In the genomic region with DNA sequence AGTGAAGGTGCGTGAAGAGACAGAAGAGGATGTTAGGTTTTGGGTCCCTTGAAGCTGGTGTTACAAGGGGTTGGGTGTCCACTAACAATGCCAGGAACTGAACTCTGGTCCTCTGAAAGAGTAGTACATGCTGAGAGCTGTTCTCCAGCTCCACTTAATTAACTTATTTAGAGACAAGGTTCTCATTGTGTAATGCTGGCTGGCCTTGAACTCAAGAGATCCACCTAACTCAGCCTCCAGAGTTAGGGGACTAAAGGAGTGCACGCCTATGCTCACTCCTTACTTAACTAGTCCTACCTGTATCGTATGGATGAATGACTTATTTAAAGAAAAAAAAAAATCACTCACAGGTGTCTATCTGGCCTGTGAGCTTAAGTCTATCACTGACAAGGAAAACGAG, we compare ENCODE assay signal across 8 mouse cellular contexts. TPM values are rescaled to one million over a fixed set of nuclear protein-coding genes. Genes with fewer than 3 reads are reported as not detected.
DNase-seq lines count a peak whose midpoint lies in the region; ATAC-seq and TF ChIP-seq lines count a peak whose summit lies in the region.

No protein-coding gene starts in this region.

- no peaks in the 10 kb centered on the region for H3K27me3 ChIP-seq in heart, embryonic 15.5 days
- no peaks in the 10 kb centered on the region for H3K27me3 ChIP-seq in G1E (ENCODE audit: insufficient read depth, low read length)
- no peaks in the 10 kb centered on the region for H3K27me3 ChIP-seq in hindbrain, embryonic 10.5 days (ENCODE audit: insufficient read depth, poor library complexity, severe bottlenecking)

- peaks cover 26% of the 10 kb centered on the region for H3K36me3 ChIP-seq in heart, embryonic 15.5 days
- H3K36me3 ChIP-seq in G1E (replicated peaks) (peaks cover 73% of the 10 kb centered on the region), macrophage (ENCODE audit: inconsistent target) (peaks cover 15% of the 10 kb centered on the region; the same call in 1 of the 2 replicates)
- peaks cover 45% of the 10 kb centered on the region for H3K36me3 ChIP-seq in hindbrain, embryonic 10.5 days

- TF ChIP-seq CTCF in G1E (IDR thresholded peaks at IDR 0.05; ENCODE audit: low read depth, low read length): no peak

- peak overlapping the region; percentile 80 for H3K4me3 ChIP-seq in heart, embryonic 15.5 days
- H3K4me3 ChIP-seq in G1E (ENCODE audit: low read depth, low read length) (peak overlapping the region; percentile 96), macrophage (ENCODE audit: inconsistent target) (peak overlapping the region; percentile 72)
- H3K4me3 ChIP-seq in hindbrain, embryonic 10.5 days: peak overlapping the region; percentile 98

- H3K27ac ChIP-seq in heart, embryonic 15.5 days: no peak overlapping the region
- H3K27ac ChIP-seq in hindbrain, embryonic 10.5 days: peak overlapping the region; percentile 99; the same call in 1 of the 2 replicates
- H3K27ac ChIP-seq in macrophage: no peak overlapping the region

- intact Hi-C loops in heart, postnatal 36 days (cut with DNase I): loop anchor here (2.0 kb wide), 1 partner anchor 28 kb away; the partner anchor contains the start of gene Flcn

- no peaks in the 10 kb centered on the region for H3K9me3 ChIP-seq in heart, embryonic 15.5 days (replicated peaks)
- no peaks in the 10 kb centered on the region for H3K9me3 ChIP-seq in G1E (replicated peaks)
- no peaks in the 10 kb centered on the region for H3K9me3 ChIP-seq in hindbrain, embryonic 10.5 days

- peak overlapping the region; percentile 68 for H3K4me2 ChIP-seq in heart, embryonic 15.5 days

- DNase-seq in heart, postnatal 36 days: no peak
- no peak for DNase-seq in G1E (ENCODE audit: low spot score)
- no peak for DNase-seq in hindbrain, embryonic 10.5 days (ENCODE audit: low spot score)
- no peak for DNase-seq in urinary bladder, postnatal 4 days (ENCODE audit: low spot score in 2 of 2)
- DNase-seq in cerebellum, postnatal 36 days: no peak

- no peak for ATAC-seq in heart, embryonic 15.5 days (replicated peaks; ENCODE audit: insufficient number of reproducible peaks, insufficient read depth, low FRiP score, low read depth)
- ATAC-seq in G1E (ENCODE audit: extremely low read depth, insufficient number of reproducible peaks, low FRiP score, poor library complexity, severe bottlenecking): no peak
- ATAC-seq in erythroid progenitor cell, adult 5-6 weeks (replicated peaks; ENCODE audit: low FRiP score, poor library complexity, severe bottlenecking): no peak

- H3K4me1 ChIP-seq in heart, embryonic 15.5 days (replicated peaks): peaks cover 22% of the 10 kb centered on the region
- peaks cover 36% of the 10 kb centered on the region for H3K4me1 ChIP-seq in G1E (ENCODE audit: insufficient read depth, low read depth, low read length)
- peaks cover 21% of the 10 kb centered on the region for H3K4me1 ChIP-seq in hindbrain, embryonic 10.5 days (replicated peaks)

- H3K9ac ChIP-seq in heart, embryonic 15.5 days: peak overlapping the region; percentile 88

- 56% methylated on average over 4 of the region's 4 CpGs for WGBS in heart, embryonic 15.5 days
- WGBS in hindbrain, embryonic 10.5 days: 73% methylated on average over 4 of the region's 4 CpGs
- 52% methylated on average over 4 of the region's 4 CpGs for WGBS in macrophage (ENCODE audit: missing documents)

- peaks cover 86% of the 10 kb centered on the region for H3K79me2 ChIP-seq in macrophage (ENCODE audit: inconsistent target)

RNA-seq across cellular contexts. Expression of gene Nt5m, which starts 0.8 kb away (rescaled TPM):
- 35.0 and 38.2 TPM in 2 replicates for polyA plus RNA-seq in heart, embryonic 15.5 days (2015; fragmentation: Nextera tagmentation; extraction: Ambion mirVana)
- total RNA-seq in heart, postnatal 36 days (2021): 10 to 100 TPM; 20.2 to 27.0 TPM
- total RNA-seq in G1E (2014; fragmentation: Nextera tagmentation) (14.0 and 15.7 TPM in 2 replicates), G1E (2017) (19.3 and 20.2 TPM in 2 replicates)
- polyA plus RNA-seq in G1E (2012) (11.7 and 14.0 TPM in 2 replicates), macrophage (2018) (10.2 to 21.8 TPM (median 19.2 TPM) in 3 replicates)
- 41.2 and 47.7 TPM in 2 replicates for polyA plus RNA-seq in hindbrain, embryonic 10.5 days (2016; fragmentation: Nextera tagmentation; extraction: Ambion mirVana)
- 10 to 100 TPM in 13 of 26 experiments, 1 to 10 TPM in 12, under 1 TPM in 1; 0.95 to 24.4 (median 10.0) TPM for total RNA-seq in macrophage (2018; cell fraction: chromatin; rRNA removed)
- total RNA-seq in macrophage (2018; cell fraction: cytosol; rRNA removed): 10 to 100 TPM in 24 of 26 experiments, 1 to 10 TPM in 2; 6.5 to 48.2 (median 23.3) TPM
- total RNA-seq in macrophage (2018; cell fraction: nucleus; rRNA removed): 10 to 100 TPM in 15 of 26 experiments, 1 to 10 TPM in 11; 2.0 to 27.9 (median 13.1) TPM
- total RNA-seq in erythroid progenitor cell, adult 5-6 weeks (2015; ENCODE audit: low replicate concordance): 2.9 and 7.9 TPM in 2 replicates
- 2.1 and 2.5 TPM in 2 replicates for total RNA-seq in erythroid progenitor cell, adult 5-6 weeks (2017; ENCODE audit: low replicate concordance)

RNA-seq across cellular contexts. Expression of gene Cops3, which starts 1.2 kb away (rescaled TPM):
- 135 and 160 TPM in 2 replicates for polyA plus RNA-seq in heart, embryonic 15.5 days (2015; fragmentation: Nextera tagmentation; extraction: Ambion mirVana)
- 10 to 100 TPM; 74.8 to 75.0 TPM for total RNA-seq in heart, postnatal 36 days (2021)
- 157 and 165 TPM in 2 replicates for total RNA-seq in G1E (2014; fragmentation: Nextera tagmentation)
- total RNA-seq in G1E (2017): 231 and 247 TPM in 2 replicates
- 15.2 and 20.8 TPM in 2 replicates for polyA plus RNA-seq in G1E (2012)
- 233 and 255 TPM in 2 replicates for polyA plus RNA-seq in hindbrain, embryonic 10.5 days (2016; fragmentation: Nextera tagmentation; extraction: Ambion mirVana)
- 10 to 100 TPM in 25 of 26 experiments, 1 to 10 TPM in 1; 9.6 to 93.0 (median 46.0) TPM for total RNA-seq in macrophage (2018; cell fraction: chromatin; rRNA removed)
- total RNA-seq in macrophage (2018; cell fraction: cytosol; rRNA removed): 10 to 100 TPM; 19.7 to 39.2 (median 31.1) TPM
- total RNA-seq in macrophage (2018; cell fraction: nucleus; rRNA removed): 10 to 100 TPM; 11.4 to 57.3 (median 28.0) TPM
- 33.4 to 53.8 TPM (median 52.0 TPM) in 3 replicates for polyA plus RNA-seq in macrophage (2018)
- total RNA-seq in erythroid progenitor cell, adult 5-6 weeks (2015; ENCODE audit: low replicate concordance): 57.4 and 74.6 TPM in 2 replicates
- total RNA-seq in erythroid progenitor cell, adult 5-6 weeks (2017; ENCODE audit: low replicate concordance): 40.9 and 42.7 TPM in 2 replicates

RNA-seq across cellular contexts. Expression of gene Flcn, which starts 28.6 kb away (rescaled TPM):
- 32.6 and 36.9 TPM in 2 replicates for polyA plus RNA-seq in heart, embryonic 15.5 days (2015; fragmentation: Nextera tagmentation; extraction: Ambion mirVana)
- total RNA-seq in heart, postnatal 36 days (2021): 10 to 100 TPM; 41.4 to 51.3 TPM
- total RNA-seq in G1E (2014; fragmentation: Nextera tagmentation) (40.0 and 54.7 TPM in 2 replicates), G1E (2017) (60.9 and 69.8 TPM in 2 replicates)
- polyA plus RNA-seq in G1E (2012) (31.2 and 34.9 TPM in 2 replicates), macrophage (2018) (36.7 to 92.1 TPM (median 40.6 TPM) in 3 replicates)
- polyA plus RNA-seq in hindbrain, embryonic 10.5 days (2016; fragmentation: Nextera tagmentation; extraction: Ambion mirVana): 29.6 and 31.0 TPM in 2 replicates
- total RNA-seq in macrophage (2018; cell fraction: chromatin; rRNA removed): 100 to 1,000 TPM; 122 to 465 (median 250) TPM
- total RNA-seq in macrophage (2018; cell fraction: cytosol; rRNA removed): 100 to 1,000 TPM in 1 of 26 experiments, 10 to 100 TPM in 25; 14.4 to 102 (median 50.4) TPM
- total RNA-seq in macrophage (2018; cell fraction: nucleus; rRNA removed): 100 to 1,000 TPM in 23 of 26 experiments, 10 to 100 TPM in 3; 70.1 to 307 (median 159) TPM
- 2.1 and 5.0 TPM in 2 replicates for total RNA-seq in erythroid progenitor cell, adult 5-6 weeks (2015; ENCODE audit: low replicate concordance)
- 2.3 and 5.4 TPM in 2 replicates for total RNA-seq in erythroid progenitor cell, adult 5-6 weeks (2017; ENCODE audit: low replicate concordance)

RNA-seq across cellular contexts. Expression of gene Pld6, which starts 51.0 kb away (rescaled TPM):
- 3.4 and 4.9 TPM in 2 replicates for polyA plus RNA-seq in heart, embryonic 15.5 days (2015; fragmentation: Nextera tagmentation; extraction: Ambion mirVana)
- total RNA-seq in heart, postnatal 36 days (2021): under 1 TPM; 0.22 to 0.54 TPM
- total RNA-seq in G1E (2014; fragmentation: Nextera tagmentation): not detected in 2 replicates
- not detected in 2 replicates for total RNA-seq in G1E (2017)
- polyA plus RNA-seq in G1E (2012): not detected in 2 replicates
- polyA plus RNA-seq in hindbrain, embryonic 10.5 days (2016; fragmentation: Nextera tagmentation; extraction: Ambion mirVana): 1.9 and 2.6 TPM in 2 replicates
- under 1 TPM in 2 of 26 experiments, not detected in 24; 0.53 to 0.58 TPM for total RNA-seq in macrophage (2018; cell fraction: chromatin; rRNA removed)
- total RNA-seq in macrophage (2018; cell fraction: cytosol; rRNA removed): under 1 TPM in 10 of 26 experiments, not detected in 16; 0.07 to 0.29 (median 0.15) TPM
- total RNA-seq in macrophage (2018; cell fraction: nucleus; rRNA removed): under 1 TPM in 2 of 26 experiments, not detected in 24; 0.36 to 0.79 TPM
- 0.79 TPM in 1 of 3 replicates, not detected in the others for polyA plus RNA-seq in macrophage (2018)
- total RNA-seq in erythroid progenitor cell, adult 5-6 weeks (2015; ENCODE audit: low replicate concordance): not detected in 2 replicates
- total RNA-seq in erythroid progenitor cell, adult 5-6 weeks (2017; ENCODE audit: low replicate concordance): not detected in 2 replicates
